Mouse (Mus musculus): Measurements from ENCODE around the gene Crisp2. TPM values are rescaled to one million over a fixed set of nuclear protein-coding genes. Genes with fewer than 3 reads are reported as not detected.

The Crisp2 gene
- not detected in 2 replicates for polyA plus RNA-seq (2014; fragmentation: Nextera tagmentation; extraction: Ambion mirVana)

DNA sequence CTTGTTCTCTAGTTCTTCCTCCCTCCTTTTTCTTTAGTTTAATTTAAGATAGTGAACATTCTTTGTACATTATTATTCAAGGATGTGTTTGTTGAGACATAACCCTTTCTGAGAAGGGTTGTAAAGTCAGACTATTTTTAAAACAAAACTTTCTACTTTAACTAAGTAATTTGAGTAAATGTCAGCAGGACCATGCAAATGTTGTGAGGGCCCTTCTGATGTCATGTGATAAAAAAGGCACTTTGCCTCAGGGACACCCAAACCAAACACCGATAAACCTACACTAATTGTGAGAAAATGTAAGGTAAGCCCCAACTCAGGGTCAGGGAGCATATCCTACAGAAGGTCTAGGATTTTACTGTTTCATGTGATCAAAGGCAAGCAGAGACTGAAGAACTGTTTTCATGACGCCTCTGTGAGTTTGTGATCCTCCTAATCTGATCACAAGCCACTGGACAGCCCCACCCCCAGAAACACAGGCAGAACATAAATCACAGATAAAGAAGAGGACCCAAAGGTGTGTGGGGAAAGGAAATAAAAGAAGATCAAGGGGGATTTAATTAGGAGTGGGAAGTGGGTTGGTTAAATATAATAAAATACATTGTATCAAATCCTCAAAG is at the start of gene Crisp2:
Gene Crisp2 (minus strand): TSS at position 51 of the 620 bp plus-strand sequence.
- no peaks in the 10 kb centered on the region for H3K36me3 ChIP-seq (ENCODE audit: control insufficient read depth, insufficient read depth, low read length)
- H3K4me1 ChIP-seq (ENCODE audit: control insufficient read depth in 2 of 2, insufficient read depth in 2 of 2, low read length in 2 of 2): no peaks in the 10 kb centered on the region
- no peak for ATAC-seq (ENCODE audit: insufficient number of reproducible peaks, insufficient read depth, low FRiP score, low read depth)
- 54% methylated on average over 2 of the region's 2 CpGs for WGBS
- H3K27me3 ChIP-seq (ENCODE audit: control insufficient read depth, insufficient read depth, low read length): no peaks in the 10 kb centered on the region
- no peak within 1 kb of the TSS for H3K9ac ChIP-seq (ENCODE audit: low read length)
- no peak within 1 kb of the TSS for H3K27ac ChIP-seq (replicated peaks in 1 of 2; ENCODE audit: control insufficient read depth in 1 of 2, insufficient read depth in 1 of 2, low read depth in 2 of 2, low read length in 2 of 2)
- no peak within 1 kb of the TSS for H3K4me3 ChIP-seq (ENCODE audit: control insufficient read depth in 1 of 2, insufficient read depth in 1 of 2, low read depth in 1 of 2, low read length in 2 of 2)
- H3K9me3 ChIP-seq (ENCODE audit: control insufficient read depth, low read length): no peaks in the 10 kb centered on the region
- no peak within 1 kb of the TSS for H3K4me2 ChIP-seq (ENCODE audit: low read length)

DNA sequence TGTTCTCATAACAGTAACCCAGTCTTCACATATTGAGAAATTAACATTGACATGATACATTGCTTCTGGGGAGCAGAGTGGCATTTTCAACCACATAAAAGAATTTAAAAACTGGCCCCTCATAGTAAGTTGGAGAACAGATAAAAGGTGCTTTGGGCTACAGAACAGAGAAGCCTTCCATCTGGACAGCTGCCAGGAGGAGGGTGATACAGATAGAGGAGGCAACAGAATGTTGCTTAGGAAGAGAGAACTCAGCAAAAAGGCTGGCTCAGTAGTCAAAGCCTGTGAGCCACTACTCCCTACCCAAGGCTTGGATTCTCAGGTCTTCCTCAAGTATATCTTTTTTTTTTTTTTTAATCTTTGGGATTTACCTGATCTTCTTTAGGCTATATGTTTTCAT is 48.3 kb upstream of the Crisp2 start:
- Histone ChIP-seq H3K9me3 (ENCODE audit: control insufficient read depth, low read length) (no peaks in the 10 kb centered on the region), H3K27me3 (ENCODE audit: control insufficient read depth, insufficient read depth, low read length) (no peaks in the 10 kb centered on the region), H3K4me3 (ENCODE audit: control insufficient read depth in 1 of 2, insufficient read depth in 1 of 2, low read depth in 1 of 2, low read length in 2 of 2) (no peak overlapping the region), H3K27ac (replicated peaks in 1 of 2; ENCODE audit: control insufficient read depth in 1 of 2, insufficient read depth in 1 of 2, low read depth in 2 of 2, low read length in 2 of 2) (no peak overlapping the region), H3K9ac (ENCODE audit: low read length) (no peak overlapping the region), H3K4me1 (ENCODE audit: control insufficient read depth in 2 of 2, insufficient read depth in 2 of 2, low read length in 2 of 2) (no peaks in the 10 kb centered on the region), H3K4me2 (ENCODE audit: low read length) (no peak overlapping the region), H3K36me3 (ENCODE audit: control insufficient read depth, insufficient read depth, low read length) (no peaks in the 10 kb centered on the region)
- ATAC-seq (ENCODE audit: insufficient number of reproducible peaks, insufficient read depth, low FRiP score, low read depth): no peak

DNA sequence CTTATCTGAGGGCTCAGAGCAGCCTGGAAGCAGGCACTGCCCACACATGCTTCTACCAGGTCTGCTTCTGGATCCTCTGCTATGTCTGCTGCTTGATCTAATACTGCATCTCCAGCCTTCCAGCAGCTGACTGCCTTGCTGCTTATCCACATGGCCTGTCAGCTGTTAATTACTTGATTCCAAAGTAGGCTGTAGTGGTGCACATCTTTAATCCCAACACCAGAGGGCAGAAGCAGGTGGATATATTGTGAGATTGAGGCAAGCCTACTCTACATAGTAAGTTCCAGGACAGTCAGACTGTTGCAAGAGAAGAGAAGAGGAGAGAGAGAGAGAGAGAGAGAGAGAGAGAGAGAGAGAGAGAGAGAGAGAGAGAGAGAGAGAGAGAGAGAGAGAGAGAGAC is 30.5 kb upstream of the Crisp2 start:
- H3K27me3 ChIP-seq (ENCODE audit: control insufficient read depth, insufficient read depth, low read length): no peaks in the 10 kb centered on the region
- H3K27ac ChIP-seq (replicated peaks in 1 of 2; ENCODE audit: control insufficient read depth in 1 of 2, insufficient read depth in 1 of 2, low read depth in 2 of 2, low read length in 2 of 2): no peak overlapping the region
- no peak overlapping the region for H3K4me3 ChIP-seq (ENCODE audit: control insufficient read depth in 1 of 2, insufficient read depth in 1 of 2, low read depth in 1 of 2, low read length in 2 of 2)
- no peaks in the 10 kb centered on the region for H3K4me1 ChIP-seq (ENCODE audit: control insufficient read depth in 2 of 2, insufficient read depth in 2 of 2, low read length in 2 of 2)
- no peaks in the 10 kb centered on the region for H3K36me3 ChIP-seq (ENCODE audit: control insufficient read depth, insufficient read depth, low read length)
- H3K4me2 ChIP-seq (ENCODE audit: low read length): no peak overlapping the region
- H3K9ac ChIP-seq (ENCODE audit: low read length): no peak overlapping the region
- no peaks in the 10 kb centered on the region for H3K9me3 ChIP-seq (ENCODE audit: control insufficient read depth, low read length)
- no peak for ATAC-seq (ENCODE audit: insufficient number of reproducible peaks, insufficient read depth, low FRiP score, low read depth)

DNA sequence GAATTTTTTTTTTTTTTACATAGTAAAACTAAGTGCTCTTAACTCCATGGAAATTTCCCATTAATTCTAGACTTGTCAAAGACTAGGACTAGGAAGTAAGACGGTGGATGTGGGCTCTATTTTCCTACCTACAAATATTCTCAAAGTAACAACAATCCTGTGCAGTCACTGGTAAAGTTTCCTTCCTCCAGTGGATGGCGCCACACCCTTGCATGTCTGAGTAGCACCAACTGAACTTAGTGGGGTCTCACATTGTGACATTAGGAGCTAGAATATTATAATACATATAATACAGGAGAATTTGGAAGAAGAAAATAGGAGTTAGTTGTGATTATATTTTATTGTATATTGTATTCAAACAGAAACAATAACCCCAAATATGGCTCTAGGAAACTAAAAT is 25.1 kb upstream of the Crisp2 start:
- H3K4me2 ChIP-seq (ENCODE audit: low read length): no peak overlapping the region
- H3K9me3 ChIP-seq (ENCODE audit: control insufficient read depth, low read length): no peaks in the 10 kb centered on the region
- H3K36me3 ChIP-seq (ENCODE audit: control insufficient read depth, insufficient read depth, low read length): no peaks in the 10 kb centered on the region
- H3K4me3 ChIP-seq (ENCODE audit: control insufficient read depth in 1 of 2, insufficient read depth in 1 of 2, low read depth in 1 of 2, low read length in 2 of 2): no peak overlapping the region
- 35% methylated on average over 2 of the region's 2 CpGs for WGBS
- no peak overlapping the region for H3K27ac ChIP-seq (replicated peaks in 1 of 2; ENCODE audit: control insufficient read depth in 1 of 2, insufficient read depth in 1 of 2, low read depth in 2 of 2, low read length in 2 of 2)
- no peak for ATAC-seq (ENCODE audit: insufficient number of reproducible peaks, insufficient read depth, low FRiP score, low read depth)
- H3K9ac ChIP-seq (ENCODE audit: low read length): no peak overlapping the region
- H3K27me3 ChIP-seq (ENCODE audit: control insufficient read depth, insufficient read depth, low read length): no peaks in the 10 kb centered on the region
- no peaks in the 10 kb centered on the region for H3K4me1 ChIP-seq (ENCODE audit: control insufficient read depth in 2 of 2, insufficient read depth in 2 of 2, low read length in 2 of 2)

DNA sequence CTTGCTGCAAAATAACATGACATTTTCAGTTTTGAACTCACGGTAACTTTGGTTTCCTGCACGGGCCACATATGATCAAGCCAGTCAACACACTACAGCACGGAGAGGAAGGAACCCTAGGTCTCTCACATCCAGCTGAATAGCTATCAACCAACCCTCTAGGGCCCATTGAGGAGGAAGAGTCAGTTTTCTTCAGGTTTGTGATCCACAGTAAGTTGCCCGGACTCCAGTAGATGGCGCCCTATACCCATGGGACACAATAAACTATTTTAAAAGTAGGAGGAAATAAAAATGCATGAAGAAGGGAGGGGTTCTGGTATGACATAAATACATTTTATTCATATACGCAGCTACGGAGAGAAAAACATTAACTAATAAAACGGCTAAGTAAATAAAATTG is 17.7 kb upstream of the Crisp2 start:
- Histone ChIP-seq H3K4me1 (ENCODE audit: control insufficient read depth in 2 of 2, insufficient read depth in 2 of 2, low read length in 2 of 2) (no peaks in the 10 kb centered on the region), H3K4me2 (ENCODE audit: low read length) (no peak overlapping the region), H3K36me3 (ENCODE audit: control insufficient read depth, insufficient read depth, low read length) (no peaks in the 10 kb centered on the region), H3K9ac (ENCODE audit: low read length) (no peak overlapping the region), H3K4me3 (ENCODE audit: control insufficient read depth in 1 of 2, insufficient read depth in 1 of 2, low read depth in 1 of 2, low read length in 2 of 2) (no peak overlapping the region), H3K9me3 (ENCODE audit: control insufficient read depth, low read length) (no peaks in the 10 kb centered on the region), H3K27me3 (ENCODE audit: control insufficient read depth, insufficient read depth, low read length) (no peaks in the 10 kb centered on the region), H3K27ac (replicated peaks in 1 of 2; ENCODE audit: control insufficient read depth in 1 of 2, insufficient read depth in 1 of 2, low read depth in 2 of 2, low read length in 2 of 2) (no peak overlapping the region)
- no peak for ATAC-seq (ENCODE audit: insufficient number of reproducible peaks, insufficient read depth, low FRiP score, low read depth)
- 52% methylated on average over 8 of the region's 8 CpGs for WGBS

DNA sequence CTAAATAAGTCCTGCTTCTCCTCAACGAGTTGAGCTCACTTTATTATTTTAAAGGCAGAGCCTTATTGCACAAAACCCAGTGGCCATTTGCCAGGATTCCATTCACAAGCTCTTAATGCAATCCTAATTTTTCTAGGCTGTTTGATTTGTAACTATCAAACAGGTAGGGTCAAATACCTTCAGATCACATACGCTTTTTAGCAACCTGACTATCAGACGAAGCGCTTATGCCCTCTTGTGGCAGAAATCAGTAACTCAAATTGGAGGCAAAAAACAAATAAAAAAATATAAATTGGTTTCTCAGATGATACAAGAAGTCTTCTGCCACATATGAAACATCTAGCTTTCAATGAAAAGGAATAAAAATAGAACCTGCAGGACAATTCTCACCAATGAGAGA is 17.0 kb upstream of the Crisp2 start:
- H3K27me3 ChIP-seq (ENCODE audit: control insufficient read depth, insufficient read depth, low read length): no peaks in the 10 kb centered on the region

DNA sequence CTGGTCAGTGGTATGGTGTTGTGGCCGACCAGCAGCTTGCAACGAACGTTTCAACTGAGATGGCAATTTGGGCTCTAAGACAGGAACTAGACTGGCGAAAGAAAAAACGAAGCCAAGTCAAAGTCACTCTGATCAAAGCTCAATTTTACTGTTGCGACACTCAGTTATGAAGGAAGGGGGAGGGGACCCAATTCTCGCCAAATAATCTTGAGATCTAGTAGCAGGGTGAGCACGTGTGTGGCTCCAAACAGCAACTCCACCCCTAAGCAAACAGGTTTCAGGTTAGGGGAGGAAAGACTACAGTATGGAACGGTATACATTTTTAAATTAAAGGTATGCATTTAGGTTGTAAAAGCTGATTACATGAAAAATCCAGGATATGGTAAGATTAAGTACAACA is 14.7 kb upstream of the Crisp2 start:
- H3K4me2 ChIP-seq (ENCODE audit: low read length): no peak overlapping the region
- WGBS: 70% methylated on average over 9 of the region's 9 CpGs
- no peak overlapping the region for H3K4me3 ChIP-seq (ENCODE audit: control insufficient read depth in 1 of 2, insufficient read depth in 1 of 2, low read depth in 1 of 2, low read length in 2 of 2)
- H3K9ac ChIP-seq (ENCODE audit: low read length): no peak overlapping the region
- no peak for ATAC-seq (ENCODE audit: insufficient number of reproducible peaks, insufficient read depth, low FRiP score, low read depth)
- no peaks in the 10 kb centered on the region for H3K36me3 ChIP-seq (ENCODE audit: control insufficient read depth, insufficient read depth, low read length)
- H3K27ac ChIP-seq (replicated peaks in 1 of 2; ENCODE audit: control insufficient read depth in 1 of 2, insufficient read depth in 1 of 2, low read depth in 2 of 2, low read length in 2 of 2): no peak overlapping the region
- H3K9me3 ChIP-seq (ENCODE audit: control insufficient read depth, low read length): no peaks in the 10 kb centered on the region
- H3K4me1 ChIP-seq (ENCODE audit: control insufficient read depth in 2 of 2, insufficient read depth in 2 of 2, low read length in 2 of 2): no peaks in the 10 kb centered on the region
- no peaks in the 10 kb centered on the region for H3K27me3 ChIP-seq (ENCODE audit: control insufficient read depth, insufficient read depth, low read length)

More for the DNA sequence above, 17.0 kb upstream of the Crisp2 start:
- 27% methylated on average over 4 of the region's 4 CpGs for WGBS
- Histone ChIP-seq H3K9me3 (ENCODE audit: control insufficient read depth, low read length) (no peaks in the 10 kb centered on the region), H3K27ac (replicated peaks in 1 of 2; ENCODE audit: control insufficient read depth in 1 of 2, insufficient read depth in 1 of 2, low read depth in 2 of 2, low read length in 2 of 2) (no peak overlapping the region), H3K36me3 (ENCODE audit: control insufficient read depth, insufficient read depth, low read length) (no peaks in the 10 kb centered on the region), H3K4me1 (ENCODE audit: control insufficient read depth in 2 of 2, insufficient read depth in 2 of 2, low read length in 2 of 2) (no peaks in the 10 kb centered on the region), H3K4me2 (ENCODE audit: low read length) (no peak overlapping the region), H3K4me3 (ENCODE audit: control insufficient read depth in 1 of 2, insufficient read depth in 1 of 2, low read depth in 1 of 2, low read length in 2 of 2) (no peak overlapping the region), H3K9ac (ENCODE audit: low read length) (no peak overlapping the region)
- no peak for ATAC-seq (ENCODE audit: insufficient number of reproducible peaks, insufficient read depth, low FRiP score, low read depth)

DNA sequence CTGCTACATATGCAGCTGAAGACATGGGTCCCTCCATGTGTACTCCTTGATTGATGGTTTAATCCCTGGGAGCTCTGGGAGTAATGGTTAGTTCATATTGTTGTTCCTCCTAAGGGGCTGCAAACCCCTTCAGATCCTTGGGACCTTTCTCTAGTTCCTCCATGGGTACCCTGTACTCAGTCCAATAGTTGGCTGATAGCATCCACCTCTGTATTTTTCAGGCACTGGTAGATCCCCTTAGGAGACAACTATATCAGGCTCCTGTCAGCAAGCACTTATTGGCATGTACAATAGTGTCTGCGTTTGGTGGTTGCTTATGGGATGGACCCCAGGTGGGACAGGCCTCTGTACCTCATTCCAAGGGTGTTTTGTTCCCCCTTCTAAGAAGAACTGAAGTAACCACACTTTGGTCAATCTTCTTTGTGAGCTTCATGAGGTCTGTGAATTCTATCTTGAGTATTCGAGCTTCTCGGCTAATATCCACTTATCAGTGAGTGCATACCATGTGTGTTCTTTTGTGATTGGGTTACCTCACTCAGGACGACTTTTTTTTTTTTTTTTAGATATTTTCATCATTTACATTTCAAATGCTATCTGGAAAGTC is 10.6 kb upstream of the Crisp2 start:
- Histone ChIP-seq H3K4me1 (ENCODE audit: control insufficient read depth in 2 of 2, insufficient read depth in 2 of 2, low read length in 2 of 2) (no peaks in the 10 kb centered on the region), H3K4me3 (ENCODE audit: control insufficient read depth in 1 of 2, insufficient read depth in 1 of 2, low read depth in 1 of 2, low read length in 2 of 2) (no peak overlapping the region), H3K27me3 (ENCODE audit: control insufficient read depth, insufficient read depth, low read length) (no peaks in the 10 kb centered on the region), H3K27ac (replicated peaks in 1 of 2; ENCODE audit: control insufficient read depth in 1 of 2, insufficient read depth in 1 of 2, low read depth in 2 of 2, low read length in 2 of 2) (no peak overlapping the region), H3K9me3 (ENCODE audit: control insufficient read depth, low read length) (no peaks in the 10 kb centered on the region), H3K4me2 (ENCODE audit: low read length) (no peak overlapping the region), H3K9ac (ENCODE audit: low read length) (no peak overlapping the region), H3K36me3 (ENCODE audit: control insufficient read depth, insufficient read depth, low read length) (no peaks in the 10 kb centered on the region)
- no peak for ATAC-seq (ENCODE audit: insufficient number of reproducible peaks, insufficient read depth, low FRiP score, low read depth)
- WGBS: 62% methylated on average over 4 of the region's 4 CpGs
